Mouse (Mus musculus): ENCODE results near the gene Camkmt.

Gene Camkmt

DNA sequence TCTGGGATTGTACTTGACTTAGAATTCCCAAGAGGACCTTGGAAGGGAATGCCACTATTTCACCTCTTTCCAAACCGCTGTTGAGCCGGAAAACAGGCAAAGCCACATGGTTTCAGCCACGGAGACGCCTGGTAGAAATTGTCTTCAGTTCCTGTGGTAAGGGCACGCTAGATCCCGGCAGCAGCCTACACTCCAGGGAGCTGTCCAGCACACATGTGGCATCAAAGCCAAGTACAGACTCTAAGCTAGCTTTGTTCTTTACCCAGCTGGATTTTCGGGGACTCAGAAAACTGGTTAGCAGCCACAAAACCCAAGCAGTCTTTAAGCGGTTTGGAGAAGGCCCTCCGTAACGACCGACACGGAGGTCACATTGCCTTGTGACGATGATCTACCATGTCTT lies 281.7 kb downstream of the Camkmt start:
- in situ Hi-C loops (cut with MboI), result no loop called here

DNA sequence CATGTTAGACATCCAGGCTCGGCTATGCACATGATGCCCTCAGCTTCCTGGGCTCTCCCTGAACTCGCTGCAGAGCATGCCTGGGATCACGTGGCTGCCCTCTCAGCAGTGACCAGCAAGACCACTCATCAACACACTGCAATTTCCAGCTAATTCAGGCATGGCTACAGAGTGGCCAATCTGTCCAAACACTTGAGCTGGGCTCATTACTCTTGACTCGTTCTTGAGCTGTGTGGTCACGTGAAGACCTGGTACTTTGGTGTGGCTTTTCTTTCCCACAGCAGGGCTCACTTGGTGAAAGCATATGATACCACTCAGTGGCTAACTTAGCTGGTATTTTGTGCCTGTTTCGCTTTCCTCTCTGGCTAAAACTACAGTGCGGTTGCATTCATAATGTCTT lies 282.2 kb downstream of the Camkmt start:
- in situ Hi-C loops (cut with MboI), result no loop called here

- in situ Hi-C loops (cut with MboI), result no loop called here
These were observed 283.9 kb downstream of the Camkmt start for GRCm38 (mm10) chr17:85374100-85374833.

- in situ Hi-C loops (cut with MboI), result no loop called here
These were observed 284.5 kb downstream of the Camkmt start for GRCm38 (mm10) chr17:85374834-85375176.

DNA sequence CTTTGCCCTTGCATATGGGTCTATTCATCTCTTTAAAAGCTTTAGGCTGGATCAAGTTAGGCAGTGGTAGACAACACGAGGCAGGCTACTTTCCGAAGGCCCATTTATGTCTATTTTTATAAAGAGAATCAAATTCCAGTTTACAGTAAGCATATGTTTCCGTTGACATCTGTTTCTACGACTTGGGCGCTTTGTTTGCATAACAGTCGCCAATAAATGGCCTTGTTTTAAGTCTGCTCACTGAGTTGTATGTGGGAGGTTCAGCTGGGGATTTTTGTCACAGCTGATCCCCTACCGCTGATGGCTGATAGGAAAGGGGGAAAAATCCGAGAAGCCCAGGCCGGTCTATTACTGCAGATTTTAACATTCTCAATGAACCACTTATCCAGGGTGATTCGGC lies 285.2 kb downstream of the Camkmt start:
- in situ Hi-C loops (cut with MboI), result no loop called here

DNA sequence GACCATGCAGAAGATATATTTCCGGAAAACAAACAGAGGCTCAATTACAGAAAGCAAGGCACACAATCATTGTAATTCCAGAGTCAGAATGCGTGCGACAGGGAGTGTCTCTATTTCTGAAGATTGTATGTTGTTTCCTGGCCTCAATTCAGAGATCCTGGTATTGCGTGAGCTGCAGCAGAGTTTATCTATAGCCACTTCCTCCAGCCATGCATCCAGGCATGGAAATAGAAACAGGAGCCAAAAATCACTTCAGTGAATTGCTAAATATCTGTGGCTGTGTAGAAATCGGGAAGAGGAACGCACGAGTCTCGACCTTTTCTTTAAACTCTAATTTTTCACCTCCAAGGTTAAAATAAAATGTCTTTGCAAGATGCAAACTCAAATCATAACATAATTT lies 287.1 kb downstream of the Camkmt start:
- in situ Hi-C loops (cut with MboI), result no loop called here

- in situ Hi-C loops (cut with MboI), result no loop called here
These were observed 288.7 kb downstream of the Camkmt start for GRCm38 (mm10) chr17:85379101-85379500.

DNA sequence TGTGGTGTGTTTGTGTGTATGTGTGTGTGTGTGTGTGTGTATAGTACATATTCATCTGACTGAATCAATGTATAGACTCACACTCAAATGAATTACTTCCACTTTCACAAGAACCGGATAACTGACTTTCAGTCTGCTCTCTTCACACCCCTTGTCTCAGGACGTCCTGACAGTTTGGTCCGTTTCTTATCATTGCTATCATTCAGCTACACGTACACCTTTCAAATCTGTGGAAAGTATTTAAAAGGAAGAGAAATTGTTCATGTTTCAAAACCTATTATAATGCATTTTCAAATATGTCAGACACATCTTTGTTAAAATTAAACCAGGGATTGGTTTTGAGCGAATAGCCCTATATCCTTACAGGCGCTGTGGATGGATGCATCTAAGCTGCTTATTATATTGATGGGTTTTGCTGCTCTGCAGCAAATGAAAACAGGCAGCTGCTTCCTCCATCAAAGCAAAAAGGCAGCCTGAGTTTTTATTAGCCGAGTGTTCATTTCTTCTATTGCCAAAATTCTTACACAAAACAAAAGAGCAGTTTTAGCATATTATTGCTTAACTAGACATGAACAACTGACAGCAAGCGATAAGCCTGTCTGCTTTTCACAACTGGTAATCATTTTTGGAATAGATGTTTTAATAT lies 291.3 kb downstream of the Camkmt start:
- in situ Hi-C loops (cut with MboI), result no loop called here

- in situ Hi-C loops (cut with MboI), result no loop called here
These were observed 292.0 kb downstream of the Camkmt start for GRCm38 (mm10) chr17:85382344-85382743.

GRCm38 (mm10) chr17:85382906-85383305 lies 292.6 kb downstream of the Camkmt start:
- in situ Hi-C loops (cut with MboI), result no loop called here

- in situ Hi-C loops (cut with MboI), result no loop called here
These were observed 302.9 kb downstream of the Camkmt start for GRCm38 (mm10) chr17:85393091-85393890.

DNA sequence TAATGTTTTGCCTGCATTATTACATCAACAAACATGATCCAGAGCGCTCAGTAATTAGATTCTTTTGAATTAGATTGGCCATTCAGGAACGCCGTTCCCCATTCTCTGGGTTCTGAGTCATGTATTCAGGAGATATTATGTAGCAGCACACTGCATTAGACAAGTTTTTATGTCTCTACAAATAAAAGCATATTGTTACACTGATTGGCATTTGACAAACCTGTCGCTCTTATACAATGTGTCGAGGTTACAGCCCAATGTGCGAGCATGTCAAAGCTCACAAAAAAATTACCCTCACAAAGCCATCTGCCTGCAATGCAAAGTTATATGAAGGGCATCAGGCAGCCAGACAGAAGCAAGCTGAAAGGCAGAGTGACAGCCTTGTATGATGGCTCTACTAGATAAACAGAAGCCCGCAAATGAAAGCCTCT lies 303.6 kb downstream of the Camkmt start:
- in situ Hi-C loops (cut with MboI), result no loop called here

- in situ Hi-C loops (cut with MboI), result no loop called here
These were observed 305.1 kb downstream of the Camkmt start for GRCm38 (mm10) chr17:85395502-85395901.

DNA sequence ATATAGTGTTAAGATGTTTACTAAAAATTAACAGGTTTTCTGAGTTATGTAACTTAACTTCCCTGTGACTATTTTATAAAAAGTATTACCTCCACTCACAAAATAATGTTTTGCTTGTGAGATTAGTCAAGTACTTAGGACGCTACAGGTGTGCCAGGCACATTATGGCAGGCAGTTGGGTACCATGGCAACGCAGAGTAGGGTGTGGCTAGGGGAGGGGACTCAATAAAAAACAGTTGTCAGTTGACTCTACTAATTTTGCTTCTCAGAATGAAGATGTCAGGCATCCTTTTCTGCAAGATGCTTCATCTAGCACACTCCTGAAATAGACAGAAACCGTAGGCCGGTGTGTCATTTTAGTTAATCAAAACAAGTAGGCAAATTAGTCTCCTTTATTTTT lies 310.4 kb downstream of the Camkmt start:
- in situ Hi-C loops (cut with MboI), result no loop called here

DNA sequence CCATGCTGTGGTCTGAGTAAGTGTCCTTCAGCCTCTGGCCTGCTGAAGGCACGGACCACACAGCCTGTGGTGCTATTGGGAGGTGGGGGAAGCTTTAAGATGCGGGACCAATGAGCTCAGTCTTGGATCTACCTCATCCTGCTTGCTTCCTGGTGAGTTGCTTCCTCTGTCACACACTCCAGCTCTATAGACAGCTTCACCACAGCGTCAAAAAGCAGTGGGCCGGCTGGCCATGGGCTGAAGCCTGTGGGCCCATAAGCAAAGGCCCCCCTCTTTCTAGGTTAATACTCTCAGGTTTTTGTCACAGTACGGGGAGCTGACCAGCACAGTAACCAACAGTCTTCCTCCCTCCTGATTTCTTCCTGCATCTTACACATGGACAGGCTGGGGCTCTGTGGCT lies 314.8 kb downstream of the Camkmt start:
- in situ Hi-C loops (cut with MboI), result no loop called here

DNA sequence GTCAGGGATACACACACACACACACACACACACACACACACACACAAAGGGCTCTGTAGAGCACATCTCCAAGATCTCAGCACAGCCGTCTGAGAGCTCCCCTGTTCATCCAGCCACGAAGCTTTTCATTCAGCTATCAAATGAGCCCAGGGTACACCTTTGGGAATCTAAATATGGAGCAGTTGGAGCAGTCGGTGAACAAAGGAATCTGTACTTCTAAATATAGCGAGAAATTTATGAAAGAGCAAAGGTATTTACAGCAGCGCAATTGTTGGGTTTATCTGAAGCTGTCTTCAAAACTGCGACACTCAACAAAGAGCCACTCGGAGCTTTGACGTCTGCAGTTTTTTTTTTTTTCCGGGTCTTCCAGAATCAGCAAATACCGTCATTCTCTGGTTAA lies 315.8 kb downstream of the Camkmt start:
- in situ Hi-C loops (cut with MboI), result no loop called here

- in situ Hi-C loops (cut with MboI), result no loop called here
These were observed 338.5 kb downstream of the Camkmt start for GRCm38 (mm10) chr17:85428831-85429230.

GRCm38 (mm10) chr17:85432923-85433322 lies 342.6 kb downstream of the Camkmt start:
- in situ Hi-C loops (cut with MboI), result no loop called here

- in situ Hi-C loops (cut with MboI), result no loop called here
These were observed 352.7 kb downstream of the Camkmt start for GRCm38 (mm10) chr17:85443036-85443435.

DNA sequence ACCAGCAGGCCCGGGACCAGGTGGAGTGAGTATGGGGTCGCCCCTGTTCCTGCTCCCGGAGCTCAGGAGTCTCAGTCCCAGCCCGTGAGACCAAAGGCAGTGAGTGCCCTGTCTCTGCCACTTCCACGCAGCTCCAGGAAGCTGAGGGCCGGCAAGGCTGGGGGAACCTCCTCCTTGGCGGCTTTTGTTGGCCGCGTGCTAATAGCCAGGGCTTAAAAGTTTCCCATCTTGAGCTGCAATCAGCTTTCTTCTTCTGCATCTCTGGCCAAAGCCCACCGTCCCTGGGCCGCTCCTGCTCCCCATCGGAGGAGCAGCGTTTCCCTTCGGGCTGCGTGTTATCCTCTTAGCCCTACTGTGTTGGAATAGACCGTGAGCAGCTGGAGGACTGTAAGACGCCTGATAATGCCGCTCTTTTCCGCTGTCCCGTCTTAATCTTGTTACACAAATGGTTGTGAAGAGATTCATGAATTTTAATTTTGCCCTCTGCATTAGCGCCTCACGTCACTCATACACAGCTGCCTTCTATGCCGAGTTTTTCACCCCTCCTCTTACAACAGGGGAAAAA lies 364.1 kb downstream of the Camkmt start:
- in situ Hi-C loops (cut with MboI), result no loop called here

DNA sequence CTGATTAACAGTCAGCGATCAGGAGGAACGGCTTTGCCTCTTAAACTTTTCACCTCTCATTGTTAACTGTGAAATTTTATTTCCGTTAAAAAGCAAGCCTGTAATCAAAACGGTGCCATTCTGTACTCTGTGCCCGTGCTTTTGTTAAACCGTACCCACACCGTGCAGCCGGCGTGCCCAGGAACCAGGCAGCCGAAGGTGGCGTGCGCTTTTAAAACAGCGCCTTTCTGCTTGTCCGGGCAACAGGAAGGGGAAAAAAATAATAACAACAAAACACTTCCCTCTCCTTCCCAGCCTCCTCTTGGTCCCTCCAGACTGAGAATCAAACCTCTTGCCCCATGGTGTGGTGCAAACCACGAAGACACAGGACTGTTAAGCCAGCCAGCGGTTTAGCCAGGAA lies 364.7 kb downstream of the Camkmt start:
- in situ Hi-C loops (cut with MboI), result no loop called here

DNA sequence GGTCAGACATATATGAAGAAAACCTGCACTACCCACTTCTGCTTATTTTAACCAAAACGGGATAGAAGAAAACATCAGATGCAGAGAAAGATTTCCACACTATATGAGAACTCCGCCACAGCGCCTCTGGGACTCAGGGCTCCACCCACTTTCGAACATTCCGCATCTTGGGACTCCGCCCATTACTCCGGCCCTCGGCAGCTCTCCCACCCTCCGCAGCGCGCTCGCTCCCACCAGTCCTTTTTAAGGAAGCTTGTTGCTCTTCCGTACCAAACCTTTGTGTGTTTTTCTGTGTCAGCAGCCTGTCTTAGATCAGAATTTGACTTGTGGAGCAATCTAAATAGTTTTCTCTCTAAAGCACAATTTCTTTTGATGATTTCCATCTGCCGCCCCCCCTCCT lies 367.7 kb downstream of the Camkmt start:
- in situ Hi-C loops (cut with MboI), result no loop called here

- in situ Hi-C loops (cut with MboI), result no loop called here
These were observed 368.2 kb downstream of the Camkmt start for GRCm38 (mm10) chr17:85458589-85458988.

Data from mature B cell (primary cell).